Mouse (Mus musculus): ENCODE measurements around the gene Lsm2.
A peak's percentile ranks its signal among the peaks of the same experiment; 100 is the strongest.
"Not testable (repeated sequence)": the region's sequence is repeated elsewhere in the genome, so short reads cannot be mapped to it uniquely, and the experiment has no call there.

Lsm2 gene

DNA sequence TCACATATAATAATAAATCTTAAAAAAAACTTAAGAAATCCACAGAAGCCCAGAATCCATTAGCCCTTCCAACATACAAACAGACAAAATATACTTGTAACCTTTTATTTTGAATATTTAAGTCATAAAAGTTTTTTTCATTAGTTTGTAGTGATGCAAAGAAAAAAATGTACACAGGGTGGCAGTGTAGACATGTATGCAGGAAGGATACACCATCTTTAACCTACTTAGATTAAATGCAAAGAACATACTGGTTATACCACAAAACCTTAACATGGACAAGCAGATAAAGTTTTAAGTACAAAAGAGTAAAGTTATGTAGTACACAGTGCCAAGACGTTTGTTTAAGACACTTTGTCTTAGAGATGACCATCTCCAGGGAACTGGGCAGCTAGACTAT, 25.3 kb upstream of the Lsm2 start:
- peak; percentile 60 for DNase-seq (ENCODE audit: low spot score)

- DNase-seq (ENCODE audit: low spot score) = not testable (repeated sequence)
These were observed 24.4 kb upstream of the Lsm2 start for GRCm38 (mm10) chr17:34957291-34957690.

GRCm38 (mm10) chr17:34957966-34958365, 23.7 kb upstream of the Lsm2 start:
- DNase-seq (ENCODE audit: low spot score) = not testable (repeated sequence)

DNA sequence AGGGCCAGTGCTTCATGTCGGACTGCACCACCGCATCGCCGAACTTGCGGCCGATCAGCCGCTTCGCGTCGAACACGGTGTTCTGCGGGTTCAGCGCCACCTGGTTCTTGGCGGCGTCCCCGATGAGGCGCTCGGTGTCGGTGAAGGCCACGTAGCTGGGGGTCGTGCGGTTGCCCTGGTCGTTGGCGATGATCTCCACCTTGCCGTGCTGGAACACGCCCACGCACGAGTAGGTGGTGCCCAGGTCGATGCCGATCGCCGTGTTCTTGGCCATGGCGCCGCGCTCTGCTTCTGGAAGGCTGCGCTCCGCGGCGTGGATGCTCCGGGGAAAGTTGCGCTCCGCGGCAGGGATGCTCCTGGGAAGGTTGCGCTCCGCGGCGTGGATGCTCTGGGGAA, 22.9 kb upstream of the Lsm2 start:
- not testable (repeated sequence) for DNase-seq (ENCODE audit: low spot score)

- peak; percentile 92 for DNase-seq (ENCODE audit: low spot score)
These were observed 22.4 kb upstream of the Lsm2 start, which contains the start of gene Hspa1b for GRCm38 (mm10) chr17:34959130-34959778. TSS of gene Hspa1b (minus strand) at chr17:34959238.

- peak; percentile 73 for DNase-seq (ENCODE audit: low spot score)
These were observed 21.7 kb upstream of the Lsm2 start for GRCm38 (mm10) chr17:34959881-34960515.

DNA sequence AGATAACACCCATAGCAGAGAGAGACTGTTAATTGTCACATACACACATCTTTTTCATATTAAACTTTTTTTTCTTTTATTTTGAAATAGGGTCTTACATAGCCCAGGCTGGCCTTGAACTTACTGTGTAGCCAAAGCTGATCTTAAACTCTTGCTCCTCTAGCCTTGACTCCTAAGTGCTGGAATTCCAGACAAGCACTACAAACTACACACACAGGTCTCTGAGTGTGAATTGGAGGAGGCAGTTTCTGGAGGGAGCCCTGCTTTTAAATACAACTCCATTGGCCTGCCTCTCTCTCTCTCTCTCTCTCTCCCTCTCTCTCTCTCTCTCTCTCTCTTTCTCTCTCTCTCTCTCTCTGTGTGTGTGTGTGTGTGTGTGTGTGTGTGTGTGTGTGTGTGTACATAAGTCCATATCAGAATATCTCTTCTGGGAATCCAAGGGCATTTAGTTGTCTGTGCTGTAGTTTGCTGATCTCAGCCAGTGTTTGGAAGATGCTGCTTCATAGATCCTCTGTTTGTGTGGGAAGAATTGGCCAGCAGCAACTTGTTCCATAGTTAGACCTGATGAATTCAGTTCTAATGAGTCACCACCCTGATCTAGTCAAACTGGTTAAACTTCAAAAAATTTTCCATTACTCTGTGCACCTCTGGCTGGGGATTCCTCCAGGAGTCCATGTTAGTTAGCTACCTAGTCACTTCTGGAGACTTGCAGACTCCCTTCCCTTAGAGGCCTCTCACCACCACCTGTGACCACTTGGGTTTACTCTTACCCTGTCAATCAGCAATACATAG, 20.8 kb upstream of the Lsm2 start:
- no peak for DNase-seq (ENCODE audit: low spot score)

- no peak for DNase-seq (ENCODE audit: low spot score)
These were observed 19.5 kb upstream of the Lsm2 start for GRCm38 (mm10) chr17:34962125-34962524.

DNA sequence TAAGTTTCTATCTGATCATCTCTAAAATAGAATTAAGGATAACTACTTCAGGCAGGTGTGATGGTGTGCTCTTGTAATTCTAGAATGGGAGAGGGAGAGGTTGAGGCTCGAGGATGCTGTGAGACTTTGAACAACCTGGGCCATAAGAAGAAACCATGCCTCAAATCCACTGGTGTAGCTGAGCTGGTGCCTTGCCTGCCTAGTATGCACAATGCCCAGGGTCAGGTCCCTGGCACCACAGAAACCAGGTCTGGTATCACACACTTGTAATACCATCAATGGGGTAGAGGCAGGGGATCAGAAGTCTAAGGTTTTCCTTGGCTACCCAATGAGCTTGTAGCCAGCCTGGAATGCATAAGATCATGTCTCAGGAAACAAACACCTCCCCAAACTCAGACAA, 18.8 kb upstream of the Lsm2 start:
- DNase-seq (ENCODE audit: low spot score) = no peak

GRCm38 (mm10) chr17:34964640-34965049, 17.0 kb upstream of the Lsm2 start:
- peak; percentile 99 for DNase-seq (ENCODE audit: low spot score)

GRCm38 (mm10) chr17:34965627-34966026, 16.0 kb upstream of the Lsm2 start:
- DNase-seq (ENCODE audit: low spot score) = no peak

- not testable (repeated sequence) for DNase-seq (ENCODE audit: low spot score)
These were observed 11.8 kb upstream of the Lsm2 start, which contains the start of gene Gm20481 for GRCm38 (mm10) chr17:34969822-34970221. TSS of gene Gm20481 (plus strand) at chr17:34969912.

DNA sequence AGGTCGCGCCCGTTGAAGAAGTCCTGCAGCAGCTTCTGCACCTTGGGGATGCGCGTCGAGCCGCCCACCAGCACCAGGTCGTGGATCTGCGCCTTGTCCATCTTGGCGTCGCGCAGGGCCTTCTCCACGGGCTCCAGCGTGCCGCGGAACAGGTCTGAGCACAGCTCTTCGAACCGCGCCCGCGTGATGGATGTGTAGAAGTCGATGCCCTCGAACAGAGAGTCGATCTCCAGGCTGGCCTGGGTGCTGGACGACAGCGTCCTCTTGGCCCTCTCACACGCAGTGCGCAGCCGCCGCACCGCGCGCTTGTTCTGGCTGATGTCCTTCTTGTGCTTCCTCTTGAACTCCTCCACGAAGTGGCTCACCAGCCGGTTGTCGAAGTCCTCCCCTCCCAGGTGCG, 10.8 kb upstream of the Lsm2 start:
- not testable (repeated sequence) for DNase-seq (ENCODE audit: low spot score)

- not testable (repeated sequence) for DNase-seq (ENCODE audit: low spot score)
These were observed 10.0 kb upstream of the Lsm2 start for GRCm38 (mm10) chr17:34971694-34972068.

GRCm38 (mm10) chr17:34972069-34972749, 9.5 kb upstream of the Lsm2 start, which contains the start of the genes Hspa1a and Hspa1l:
TSS of gene Hspa1a (minus strand) at chr17:34972156.
TSS of gene Hspa1l (plus strand) at chr17:34972703.
- not testable (repeated sequence) for DNase-seq (ENCODE audit: low spot score)

DNA sequence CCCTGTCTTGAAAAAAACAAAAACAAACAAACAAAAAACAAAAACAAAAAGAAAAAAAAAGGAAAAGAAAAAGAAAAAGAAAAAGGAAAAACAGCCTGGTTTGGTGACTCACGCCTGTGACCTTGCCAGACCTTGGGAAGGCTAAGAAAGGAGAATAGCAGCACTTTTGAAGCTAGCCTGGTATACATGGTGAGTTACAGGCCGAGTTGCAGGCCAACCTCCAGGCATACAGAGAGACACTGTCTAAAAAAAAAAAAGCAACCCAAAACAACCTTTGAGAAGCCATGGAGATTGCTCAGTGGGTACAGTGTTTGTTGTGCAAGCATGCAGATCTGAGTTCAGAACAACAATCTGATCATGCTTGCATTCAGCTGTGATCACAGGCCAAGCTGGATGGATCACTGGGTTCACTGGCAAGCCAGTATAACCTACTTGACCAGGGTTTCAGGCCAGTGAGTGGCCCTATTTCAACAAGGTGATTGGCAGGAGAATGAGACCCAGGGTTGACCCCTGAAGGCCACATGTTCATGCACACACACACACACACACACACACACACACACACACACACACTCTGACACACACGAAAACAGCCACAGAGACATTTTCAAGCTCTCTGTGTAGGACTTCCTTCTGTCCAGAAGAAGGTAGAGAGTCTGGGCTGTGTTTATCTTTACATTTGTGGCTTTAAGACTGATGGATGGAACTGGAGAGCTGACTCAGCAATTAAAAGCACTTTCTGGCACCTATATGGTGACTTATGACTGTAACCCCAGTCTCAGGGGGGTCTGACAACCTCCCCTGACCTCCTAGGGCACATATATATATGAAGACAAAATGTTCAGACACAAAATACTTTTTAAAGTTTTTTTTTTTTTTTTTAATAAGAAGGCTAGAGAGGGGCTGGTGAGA, 5.8 kb upstream of the Lsm2 start:
- DNase-seq (ENCODE audit: low spot score) = peak; percentile 72

DNA sequence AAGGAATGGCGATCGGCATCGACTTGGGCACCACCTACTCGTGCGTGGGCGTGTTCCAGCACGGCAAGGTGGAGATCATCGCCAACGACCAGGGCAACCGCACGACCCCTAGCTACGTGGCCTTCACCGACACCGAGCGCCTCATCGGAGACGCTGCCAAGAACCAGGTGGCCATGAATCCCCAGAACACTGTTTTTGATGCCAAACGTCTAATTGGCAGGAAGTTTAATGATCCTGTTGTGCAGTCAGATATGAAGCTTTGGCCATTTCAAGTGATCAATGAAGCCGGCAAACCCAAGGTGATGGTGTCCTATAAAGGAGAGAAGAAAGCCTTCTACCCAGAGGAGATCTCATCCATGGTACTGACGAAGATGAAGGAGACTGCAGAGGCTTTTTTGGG, 4.7 kb upstream of the Lsm2 start:
- no peak for DNase-seq (ENCODE audit: low spot score)

- no peak for DNase-seq (ENCODE audit: low spot score)
These were observed 3.4 kb upstream of the Lsm2 start for GRCm38 (mm10) chr17:34978239-34978638.

DNA sequence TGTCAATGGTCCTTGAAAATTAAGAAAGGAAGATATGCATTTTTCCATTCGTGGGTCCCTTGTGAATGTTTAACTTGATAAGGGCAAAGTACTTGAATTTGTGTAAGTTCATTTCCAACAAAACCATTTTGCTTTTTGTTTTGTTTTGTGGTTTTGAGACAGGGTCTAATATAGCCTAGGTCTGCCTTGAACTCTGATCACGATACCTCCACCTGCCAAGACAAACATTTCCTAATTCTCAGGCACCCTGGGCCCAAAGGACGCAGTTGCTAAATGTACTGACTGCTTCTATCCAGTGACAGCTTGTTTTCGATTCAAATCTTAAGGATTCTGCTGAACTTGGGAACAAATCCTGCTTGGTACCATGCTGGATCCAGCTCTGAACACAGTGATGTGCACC, 2.0 kb upstream of the Lsm2 start:
- DNase-seq (ENCODE audit: low spot score) = no peak

DNA sequence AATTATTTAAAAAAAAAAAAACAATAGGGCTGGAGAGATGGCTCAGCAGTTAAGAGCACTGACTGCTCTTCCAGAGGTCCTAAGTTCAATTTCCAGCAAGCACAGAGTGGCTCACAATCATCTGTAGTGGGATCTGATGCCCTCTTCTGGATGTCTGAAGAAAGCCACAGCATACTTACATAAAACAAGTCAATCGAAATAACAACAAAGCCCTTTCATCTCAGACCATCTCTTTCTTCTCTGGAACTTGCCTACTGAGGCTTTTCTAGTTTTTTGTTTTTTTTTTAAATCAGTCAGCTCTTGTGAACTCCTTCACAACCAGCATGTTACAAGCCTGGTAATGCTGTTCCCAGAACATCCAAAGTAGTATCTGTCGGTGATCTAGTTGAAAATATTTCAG, 1.0 kb upstream of the Lsm2 start:
- DNase-seq (ENCODE audit: low spot score) = peak; percentile 81

GRCm38 (mm10) chr17:34982328-34982727, 666 bp downstream of the Lsm2 start:
- DNase-seq (ENCODE audit: low spot score) = no peak
